Mouse (Mus musculus) inflammation-experienced regulatory T-cells, adult 6 months (primary cell): ENCODE results near the gene Myo1f. TPM values are rescaled to one million over a fixed set of nuclear protein-coding genes. Genes with fewer than 3 reads are reported as not detected.
"Not testable (repeated sequence)": the region's sequence is repeated elsewhere in the genome, so short reads cannot be mapped to it uniquely, and the experiment has no call there.

Experiments used
- ATAC-seq: one replicate; pipeline ENCODE4 v1.8.0; 2017
- polyA plus RNA-seq, 3 experiments: library from polyadenylated mRNA; unstranded; fragments of 100-300 nt; shearing (Covaris generic); gene quantifications; one replicate each; pipeline ENCODE4 v1.2.1; 2017

Gene Myo1f
- polyA plus RNA-seq, 3 experiments from 2014 or later = 48.8 to 258 (median 51.4) TPM

- no peak for ATAC-seq
Observed at GRCm38 (mm10) chr17:33586011-33586410, 30.5 kb downstream of the Myo1f start.

DNA sequence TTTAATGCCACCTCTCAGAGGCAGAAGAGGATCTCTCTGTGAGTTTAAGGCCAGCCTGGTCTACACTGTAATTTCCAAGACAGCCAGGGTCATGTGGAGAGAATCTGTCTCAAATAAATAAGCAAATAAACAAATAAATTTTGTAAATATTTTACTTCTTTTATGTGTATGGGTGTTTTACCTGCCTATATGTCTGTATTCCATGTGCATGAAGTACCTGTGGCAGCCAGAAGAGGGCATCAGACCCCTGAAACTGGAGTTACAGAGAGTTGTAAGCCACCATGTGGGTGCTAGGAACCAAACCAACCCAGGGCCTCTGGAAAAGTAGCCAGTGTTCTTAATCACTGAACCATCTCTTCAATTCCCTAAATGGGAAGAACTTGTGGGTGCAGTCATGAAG lies 41.8 kb downstream of the Myo1f start:
- ATAC-seq = no peak

- ATAC-seq = no peak
Observed at GRCm38 (mm10) chr17:33598506-33598905, 43.0 kb downstream of the Myo1f start.

- no peak for ATAC-seq
Observed at GRCm38 (mm10) chr17:33599836-33600475, 44.4 kb downstream of the Myo1f start.

- ATAC-seq = no peak
Observed at GRCm38 (mm10) chr17:33600831-33601230, 45.3 kb downstream of the Myo1f start.

DNA sequence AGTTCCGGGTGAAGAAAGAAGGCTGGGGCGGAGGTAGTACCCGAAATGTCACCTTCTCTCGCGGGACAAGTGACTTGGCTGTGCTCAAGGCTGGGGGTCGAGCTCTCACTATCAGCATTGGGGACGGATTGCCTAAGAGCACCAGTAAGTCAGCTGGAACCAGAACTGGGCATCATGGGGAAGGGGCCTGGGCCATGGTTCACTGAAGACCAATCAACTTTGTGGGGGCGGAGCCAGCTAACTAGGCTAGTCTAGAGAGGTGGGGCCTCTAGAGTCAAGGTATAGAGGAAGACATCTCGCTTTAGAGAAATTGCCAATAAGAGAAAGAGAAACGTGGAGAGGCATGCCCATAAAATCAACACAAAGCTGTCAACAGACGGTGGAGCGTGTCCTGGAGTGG lies 46.4 kb downstream of the Myo1f start:
- ATAC-seq = no peak

DNA sequence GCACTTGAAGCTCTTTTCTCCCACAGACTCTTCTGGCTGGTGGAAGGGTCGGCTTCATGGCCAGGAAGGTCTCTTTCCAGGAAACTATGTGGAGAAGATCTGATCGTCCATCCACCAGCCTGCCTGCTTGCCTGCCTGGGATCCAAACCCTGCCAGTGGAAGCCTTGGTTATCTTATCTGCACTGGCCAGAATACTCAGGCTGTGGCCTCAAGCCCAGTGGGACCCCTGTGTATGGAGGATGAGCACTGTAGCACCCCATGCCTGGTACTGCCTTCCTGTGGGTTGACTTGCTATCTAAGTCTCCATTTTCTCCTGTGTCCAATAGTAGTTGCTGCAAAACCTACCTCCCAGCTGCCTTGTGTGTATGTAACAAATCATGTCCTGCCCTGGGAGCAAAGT lies 51.8 kb downstream of the Myo1f start:
- ATAC-seq = no peak

DNA sequence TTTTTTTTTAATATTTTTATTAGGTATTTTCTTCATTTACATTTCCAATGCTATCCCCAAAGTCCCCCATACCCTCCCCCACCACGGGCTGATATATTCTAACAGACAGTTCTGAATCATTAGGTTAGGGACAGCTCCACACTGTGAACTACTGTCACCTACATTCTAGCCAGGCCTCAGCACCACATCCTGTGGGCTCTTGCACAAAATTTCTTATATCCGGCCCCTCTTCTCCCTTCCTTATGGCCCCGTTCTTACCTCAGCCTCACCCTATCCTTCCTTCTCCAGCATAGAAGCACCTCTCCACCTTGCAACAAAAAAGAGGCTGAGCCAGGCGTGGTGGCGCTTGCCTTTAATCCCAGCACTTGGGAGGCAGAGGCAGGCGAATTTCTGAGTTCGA lies 55.0 kb downstream of the Myo1f start:
- no peak for ATAC-seq

- not testable (repeated sequence) for ATAC-seq
Observed at GRCm38 (mm10) chr17:33613726-33614125, 58.2 kb downstream of the Myo1f start.

DNA sequence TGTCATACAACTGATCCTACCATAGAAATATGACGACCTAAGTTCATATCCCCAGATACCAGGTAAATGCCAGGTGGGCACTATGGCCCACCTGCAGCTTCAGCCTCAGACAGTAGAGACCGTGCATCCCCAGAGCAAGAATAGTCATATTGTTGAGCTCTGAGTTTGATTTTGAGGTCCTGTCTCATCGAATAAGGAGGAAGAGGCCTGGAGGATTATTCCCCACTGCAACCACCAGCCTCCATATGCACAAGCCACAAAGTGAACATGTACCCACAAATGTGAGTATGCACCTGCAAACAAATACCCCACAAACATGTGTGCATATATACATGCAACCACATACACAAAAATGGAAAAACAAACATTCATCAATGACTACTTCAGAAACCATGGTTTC lies 71.8 kb downstream of the Myo1f start:
- no peak for ATAC-seq

DNA sequence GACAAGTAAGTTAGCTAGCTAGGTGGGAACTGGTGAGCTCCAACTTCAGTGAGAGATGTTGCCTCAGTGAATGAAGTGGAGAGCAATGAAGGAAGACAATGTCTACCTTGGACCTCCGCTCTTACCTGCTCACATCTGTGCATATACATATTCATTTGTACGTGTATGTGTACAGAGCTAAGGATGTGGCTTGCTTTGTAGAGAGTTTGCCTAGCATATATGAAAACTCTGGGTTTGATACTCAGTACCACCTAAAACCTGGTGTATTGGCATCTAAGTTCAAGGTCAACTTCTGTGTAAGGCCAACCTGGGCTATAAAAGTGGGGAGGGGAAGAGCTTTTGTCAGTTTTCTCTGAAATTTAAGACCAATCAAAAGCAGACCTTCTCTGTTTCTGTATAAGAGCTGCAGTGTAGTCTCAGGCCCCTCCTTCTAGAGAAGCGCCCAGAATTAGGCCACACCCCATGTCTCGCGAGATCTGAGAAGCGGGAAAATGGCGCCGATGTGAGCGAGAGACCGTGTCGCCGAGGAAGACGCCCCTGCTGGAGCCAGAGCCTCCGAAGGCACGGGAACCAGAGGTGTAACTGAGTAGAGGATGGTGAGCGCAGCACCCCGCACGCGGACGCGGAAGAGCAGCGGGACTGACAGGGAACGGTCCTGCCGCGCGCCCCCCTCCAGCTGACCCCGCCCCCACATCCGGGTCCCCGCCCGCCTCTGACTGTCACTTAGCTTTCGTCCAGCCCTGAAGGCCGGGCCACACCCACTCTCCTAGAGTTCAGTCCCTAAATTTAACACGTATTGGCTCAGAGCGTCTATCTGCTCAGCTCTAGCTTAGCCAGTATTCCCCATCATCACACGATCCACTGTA lies 73.3 kb downstream of the Myo1f start, which contains the start of gene Zfp414:
Gene Zfp414, plus strand, starts transcription at position 470 of the 866 bp plus-strand sequence.
- ATAC-seq = peak; percentile 97

GRCm38 (mm10) chr17:33629487-33630125 lies 74.1 kb downstream of the Myo1f start:
- no peak for ATAC-seq

GRCm38 (mm10) chr17:33630171-33630895 lies 74.8 kb downstream of the Myo1f start:
- ATAC-seq = no peak

- no peak for ATAC-seq
Observed at GRCm38 (mm10) chr17:33631236-33631635, 75.7 kb downstream of the Myo1f start.

- no peak for ATAC-seq
Observed at GRCm38 (mm10) chr17:33631796-33632195, 76.3 kb downstream of the Myo1f start.

DNA sequence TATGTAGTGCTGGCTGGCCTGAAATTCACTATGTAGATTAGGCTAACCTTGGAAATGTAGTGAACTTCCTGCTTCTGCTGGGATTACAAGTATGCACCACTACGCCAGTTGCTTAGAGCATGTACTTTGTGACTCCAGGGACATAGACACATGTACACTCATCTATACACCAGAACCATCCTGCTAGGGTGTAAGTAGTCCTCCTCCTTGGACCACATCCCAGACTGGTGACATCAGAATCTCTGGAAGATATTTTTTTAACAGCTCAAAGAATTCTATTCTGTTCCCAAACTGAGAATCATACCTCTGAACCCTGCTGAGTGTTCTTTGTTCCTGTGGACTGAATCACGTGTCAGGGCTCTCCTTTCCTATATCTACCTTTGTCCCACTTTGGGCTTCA lies 81.5 kb downstream of the Myo1f start:
- no peak for ATAC-seq

- no peak for ATAC-seq
Observed at GRCm38 (mm10) chr17:33637516-33638276, 82.2 kb downstream of the Myo1f start, which contains the start of gene Pram1. TSS of gene Pram1 (plus strand) at chr17:33638056.

- no peak for ATAC-seq
Observed at GRCm38 (mm10) chr17:33639743-33640142, 84.2 kb downstream of the Myo1f start.

DNA sequence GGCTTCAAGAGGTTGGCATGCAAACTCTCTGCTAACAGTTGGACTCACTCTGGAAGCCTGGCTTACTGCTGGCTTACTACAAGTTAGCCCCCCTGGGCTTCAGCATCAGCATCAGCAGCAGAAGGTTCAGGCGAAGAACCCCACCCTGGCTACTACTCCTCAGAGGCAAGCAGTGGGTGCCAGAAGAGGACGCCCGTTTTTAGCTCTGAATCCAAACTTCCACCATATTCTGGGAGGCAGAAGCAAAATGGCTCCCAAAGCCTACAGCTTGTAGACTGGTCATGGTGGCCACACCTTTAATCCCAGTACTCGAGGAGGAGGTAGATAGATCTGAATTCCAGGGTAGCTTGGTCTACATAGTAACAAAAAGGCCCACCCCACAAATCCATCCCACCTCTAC lies 88.6 kb downstream of the Myo1f start:
- ATAC-seq = no peak

DNA sequence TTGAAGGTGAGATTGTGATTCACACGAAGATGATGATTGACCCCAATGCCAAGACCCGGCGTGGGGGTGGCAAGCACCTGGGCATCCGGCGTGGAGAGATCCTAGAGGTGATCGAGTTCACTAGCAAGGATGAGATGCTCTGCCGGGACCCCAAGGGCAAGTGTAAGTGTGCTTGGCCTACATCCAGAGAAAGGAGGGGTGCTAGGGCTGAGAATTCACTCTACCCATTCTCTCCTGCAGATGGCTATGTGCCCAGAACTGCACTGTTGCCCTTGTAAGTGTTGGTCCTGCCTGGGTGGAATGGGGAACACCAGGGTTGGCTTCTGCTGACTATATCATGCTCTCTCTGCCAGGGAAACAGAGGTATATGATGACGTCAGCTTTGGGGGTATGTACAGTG lies 89.6 kb downstream of the Myo1f start:
- ATAC-seq = no peak

GRCm38 (mm10) chr17:33649781-33650475 lies 94.4 kb downstream of the Myo1f start:
- ATAC-seq = no peak
